Mouse (Mus musculus) kidney, adult 18-20 months (tissue): ENCODE measurements around the gene Smyd2.
A peak's percentile ranks its signal among the peaks of the same experiment; 100 is the strongest.

ENCODE experiments used
- DNase-seq: peaks from one replicate; pipeline ENCODE4 v3.0.0; 2021

Smyd2 gene

GRCm38 (mm10) chr1:189916422-189917125, 5.6 kb downstream of the Smyd2 start:
- DNase-seq = no peak

- DNase-seq = no peak
Measured at GRCm38 (mm10) chr1:189913093-189913760, 8.9 kb downstream of the Smyd2 start.

GRCm38 (mm10) chr1:189910685-189911345, 11.3 kb downstream of the Smyd2 start:
- DNase-seq = peak; percentile 75

GRCm38 (mm10) chr1:189903169-189903568, 19.0 kb downstream of the Smyd2 start:
- DNase-seq = no peak

- no peak for DNase-seq
Measured at GRCm38 (mm10) chr1:189902413-189902812, 19.8 kb downstream of the Smyd2 start.

- DNase-seq = no peak
Measured at GRCm38 (mm10) chr1:189899526-189899925, 22.6 kb downstream of the Smyd2 start.

GRCm38 (mm10) chr1:189898708-189899107, 23.5 kb downstream of the Smyd2 start:
- no peak for DNase-seq

- DNase-seq = no peak
Measured at GRCm38 (mm10) chr1:189897861-189898260, 24.3 kb downstream of the Smyd2 start.

- no peak for DNase-seq
Measured at GRCm38 (mm10) chr1:189894191-189894590, 28.0 kb downstream of the Smyd2 start.

- no peak for DNase-seq
Measured at GRCm38 (mm10) chr1:189888749-189889148, 33.4 kb downstream of the Smyd2 start.

GRCm38 (mm10) chr1:189887518-189887917, 34.6 kb downstream of the Smyd2 start:
- DNase-seq = peak; percentile 70

- no peak for DNase-seq
Measured at GRCm38 (mm10) chr1:189885975-189886374, 36.2 kb downstream of the Smyd2 start.

GRCm38 (mm10) chr1:189884951-189885350, 37.2 kb downstream of the Smyd2 start:
- DNase-seq = no peak

- peak; percentile 61 for DNase-seq
Measured at GRCm38 (mm10) chr1:189883531-189884170, 38.5 kb downstream of the Smyd2 start.

- peak; percentile 62 for DNase-seq
Measured at GRCm38 (mm10) chr1:189882886-189883285, 39.3 kb downstream of the Smyd2 start.

- DNase-seq = no peak
Measured at GRCm38 (mm10) chr1:189880745-189881144, 41.4 kb downstream of the Smyd2 start.

GRCm38 (mm10) chr1:189879965-189880364, 42.2 kb downstream of the Smyd2 start:
- DNase-seq = peak; percentile 65

GRCm38 (mm10) chr1:189879212-189879611, 43.0 kb downstream of the Smyd2 start:
- no peak for DNase-seq

GRCm38 (mm10) chr1:189876162-189876561, 46.0 kb downstream of the Smyd2 start:
- DNase-seq = no peak

GRCm38 (mm10) chr1:189875439-189875861, 46.7 kb downstream of the Smyd2 start:
- no peak for DNase-seq

- no peak for DNase-seq
Measured at GRCm38 (mm10) chr1:189873591-189873990, 48.6 kb downstream of the Smyd2 start.

- no peak for DNase-seq
Measured at GRCm38 (mm10) chr1:189872050-189872449, 50.1 kb downstream of the Smyd2 start.

- no peak for DNase-seq
Measured at GRCm38 (mm10) chr1:189871625-189872024, 50.5 kb downstream of the Smyd2 start.
